Mouse (Mus musculus): Measurements from ENCODE around the gene Galnt9.
A peak's percentile ranks its signal among the peaks of the same experiment; 100 is the strongest.

Galnt9 gene

GRCm38 (mm10) chr5:110543951-110544690, at the start of gene Galnt9:
Gene Galnt9 (plus strand): TSS chr5:110544355.
- peak; percentile 80 to 86 for DNase-seq

GRCm38 (mm10) chr5:110494396-110494795, 49.8 kb upstream of the Galnt9 start:
- no peak for DNase-seq

GRCm38 (mm10) chr5:110495051-110495450, 49.1 kb upstream of the Galnt9 start:
- DNase-seq, result no peak

GRCm38 (mm10) chr5:110497556-110497955, 46.6 kb upstream of the Galnt9 start:
- peak; percentile 26 to 28 for DNase-seq

- DNase-seq, result no peak
Measured at GRCm38 (mm10) chr5:110498071-110498470, 46.1 kb upstream of the Galnt9 start.

- DNase-seq, result no peak
Measured at GRCm38 (mm10) chr5:110500233-110500632, 43.9 kb upstream of the Galnt9 start.

- DNase-seq, result no peak
Measured at GRCm38 (mm10) chr5:110503361-110503760, 40.8 kb upstream of the Galnt9 start.

GRCm38 (mm10) chr5:110505611-110506294, 38.4 kb upstream of the Galnt9 start:
- DNase-seq, result no peak

- DNase-seq, result no peak
Measured at GRCm38 (mm10) chr5:110506295-110506616, 37.9 kb upstream of the Galnt9 start.

GRCm38 (mm10) chr5:110506856-110507255, 37.3 kb upstream of the Galnt9 start:
- DNase-seq, result peak; percentile 21 to 23

GRCm38 (mm10) chr5:110507943-110508342, 36.2 kb upstream of the Galnt9 start:
- DNase-seq, result no peak

GRCm38 (mm10) chr5:110510357-110510756, 33.8 kb upstream of the Galnt9 start:
- DNase-seq, result no peak

GRCm38 (mm10) chr5:110513791-110514190, 30.4 kb upstream of the Galnt9 start:
- DNase-seq, result no peak

GRCm38 (mm10) chr5:110514694-110515093, 29.5 kb upstream of the Galnt9 start:
- DNase-seq, result no peak

GRCm38 (mm10) chr5:110516390-110516789, 27.8 kb upstream of the Galnt9 start:
- DNase-seq, result peak; percentile 43 to 53

GRCm38 (mm10) chr5:110518086-110518783, 25.9 kb upstream of the Galnt9 start:
- DNase-seq, result no peak

- DNase-seq, result no peak
Measured at GRCm38 (mm10) chr5:110520974-110521373, 23.2 kb upstream of the Galnt9 start.

- no peak for DNase-seq
Measured at GRCm38 (mm10) chr5:110521822-110522221, 22.3 kb upstream of the Galnt9 start.

GRCm38 (mm10) chr5:110523296-110523695, 20.9 kb upstream of the Galnt9 start:
- DNase-seq, result no peak

- DNase-seq, result no peak
Measured at GRCm38 (mm10) chr5:110525701-110526100, 18.5 kb upstream of the Galnt9 start.

GRCm38 (mm10) chr5:110526556-110526955, 17.6 kb upstream of the Galnt9 start:
- no peak for DNase-seq

GRCm38 (mm10) chr5:110531091-110531490, 13.1 kb upstream of the Galnt9 start:
- no peak for DNase-seq

GRCm38 (mm10) chr5:110534402-110534801, 9.8 kb upstream of the Galnt9 start:
- DNase-seq, result no peak

GRCm38 (mm10) chr5:110535964-110536363, 8.2 kb upstream of the Galnt9 start:
- no peak for DNase-seq
